Mouse (Mus musculus): ENCODE measurements around the gene Lrrc30. TPM values are rescaled to one million over a fixed set of nuclear protein-coding genes. Genes with fewer than 3 reads are reported as not detected.

Lrrc30 gene
- polyA plus RNA-seq, 1 experiment from 2014 or later = not detected

GRCm38 (mm10) chr17:67584533-67584932 lies 48.0 kb downstream of the Lrrc30 start:
- TF ChIP-seq CTCF (IDR thresholded peaks at IDR 0.05) = no peak
- POLR2A ChIA-PET = no interaction called here
- CTCF ChIA-PET = interaction anchor here (0.9 to 1.8 kb wide), 10 partner anchors 9 to 1008 kb away, joined by 3 to 11 read pairs (median 4); no protein-coding TSS in a partner anchor
- DNase-seq (ENCODE audit: low read depth, low spot score) (no peak), ATAC-seq (no peak)
- H3K27me3 ChIP-seq = peaks cover 9% of the 10 kb centered on the region
- in situ Hi-C loops (cut with MboI; ENCODE audit: low pct_unique_long_range_greater_than_20kb) = loop anchor here (25.0 kb wide), 1 partner anchor 897 kb away; no protein-coding TSS in a partner anchor

DNA sequence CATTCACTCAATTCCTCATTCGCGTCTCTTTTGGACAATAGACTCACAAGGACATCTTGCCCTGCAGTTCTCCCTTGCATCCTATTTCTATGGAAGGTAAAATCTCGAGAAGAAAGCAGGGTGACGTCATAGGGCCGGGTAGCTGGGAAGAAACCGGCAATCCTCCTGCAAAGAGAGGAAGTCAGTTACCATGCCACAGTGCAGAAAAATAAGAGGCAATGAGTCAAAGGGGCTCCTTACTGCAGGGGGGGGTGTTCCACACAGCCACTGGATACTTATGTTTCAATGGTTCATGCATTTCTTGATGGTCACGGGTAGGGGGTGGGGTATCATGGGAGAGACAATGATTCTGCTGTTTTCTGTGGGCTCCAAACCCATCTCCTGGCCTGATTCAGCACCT lies 49.1 kb downstream of the Lrrc30 start:
- TF ChIP-seq CTCF (IDR thresholded peaks at IDR 0.05) = no peak
- in situ Hi-C loops (cut with MboI; ENCODE audit: low pct_unique_long_range_greater_than_20kb) = loop anchor here (25.0 kb wide), 1 partner anchor 896 kb away; no protein-coding TSS in a partner anchor
- no peak for DNase-seq (ENCODE audit: low read depth, low spot score)

DNA sequence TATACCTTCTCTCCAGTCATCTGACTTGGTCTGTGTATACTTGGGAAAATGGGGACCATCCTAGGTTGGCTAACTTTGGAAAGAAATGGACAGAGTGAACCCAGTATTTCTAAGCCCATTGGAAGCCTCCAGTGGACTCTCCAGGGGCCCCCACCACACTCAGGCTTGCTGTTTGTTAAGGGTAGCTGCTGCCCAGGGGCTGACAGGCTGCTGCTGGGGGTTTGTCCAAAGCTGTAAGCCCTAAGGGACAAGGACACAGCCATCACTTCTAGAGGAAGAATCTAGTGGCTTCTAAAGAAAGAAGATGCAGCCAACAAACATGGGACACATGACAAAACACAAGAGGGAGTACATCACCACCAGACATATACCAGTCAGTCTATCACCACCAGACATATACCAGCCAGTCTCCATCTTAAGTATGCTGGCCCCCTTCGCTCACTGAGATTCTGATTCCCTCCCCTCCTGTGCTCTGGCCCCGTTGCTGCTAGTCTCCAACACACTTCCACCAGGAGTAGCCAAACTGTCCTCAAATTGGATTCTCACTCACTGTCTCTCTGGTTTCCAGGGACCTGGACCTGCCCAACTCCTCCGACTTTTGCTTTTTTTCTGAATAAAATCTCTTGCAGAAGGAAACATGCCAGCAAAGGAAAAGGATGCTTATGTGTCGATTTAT lies 49.7 kb downstream of the Lrrc30 start:
- TF ChIP-seq CTCF (IDR thresholded peaks at IDR 0.05) = no peak
- POLR2A ChIA-PET = no interaction called here
- in situ Hi-C loops (cut with MboI; ENCODE audit: low pct_unique_long_range_greater_than_20kb) = loop anchor here (25.0 kb wide), 1 partner anchor 896 kb away; no protein-coding TSS in a partner anchor
- peaks cover 3% of the 10 kb centered on the region for H3K27me3 ChIP-seq
- CTCF ChIA-PET = no interaction called here
- ATAC-seq = no peak
- DNase-seq (ENCODE audit: low read depth, low spot score) = no peak

More for the DNA sequence above, 49.1 kb downstream of the Lrrc30 start:
- ATAC-seq = no peak
- peaks cover 7% of the 10 kb centered on the region for H3K27me3 ChIP-seq
- ChIA-PET CTCF (no interaction called here), POLR2A (no interaction called here)

DNA sequence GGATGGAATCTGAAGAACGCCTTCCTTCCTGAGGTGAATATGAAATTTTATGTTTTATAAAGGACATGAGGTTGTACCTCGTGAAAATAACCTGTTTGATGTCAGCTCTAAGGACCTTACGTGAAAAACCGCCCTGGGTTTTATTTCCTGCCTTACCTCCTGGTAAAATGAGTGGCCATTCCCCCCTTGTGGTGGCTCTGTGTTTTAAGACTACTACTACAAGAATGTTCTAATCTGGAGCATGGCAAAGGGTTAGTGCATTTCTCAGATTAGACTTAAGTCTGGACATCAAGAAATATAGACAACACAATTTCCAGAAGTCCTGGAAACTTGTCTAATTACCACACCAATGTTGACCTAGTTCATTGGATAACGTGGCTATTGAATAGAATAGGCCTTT lies 50.7 kb downstream of the Lrrc30 start:
- POLR2A ChIA-PET = no interaction called here
- ATAC-seq = no peak
- CTCF ChIA-PET = no interaction called here
- in situ Hi-C loops (cut with MboI; ENCODE audit: low pct_unique_long_range_greater_than_20kb) = loop anchor here (25.0 kb wide), 1 partner anchor 895 kb away; no protein-coding TSS in a partner anchor
- DNase-seq (ENCODE audit: low read depth, low spot score) = no peak
- no peak for TF ChIP-seq CTCF (IDR thresholded peaks at IDR 0.05)
- peaks cover 3% of the 10 kb centered on the region for H3K27me3 ChIP-seq

Other genes with a start within 250 kb of the Lrrc30 start
- 1.4 TPM for gene Lama1, start 64.5 kb upstream of the Lrrc30 start, polyA plus RNA-seq (2021)